Mouse (Mus musculus) hindbrain, postnatal 0 days (tissue): ENCODE measurements at regions not wholly inside any gene's neighbourhood (a gene's known extent, or its start where the extent isn't known, plus 50 kb on each side); places are given as distances from the start of the nearest gene placed in this dataset.

Experiments used
- ATAC-seq: fragments of 200-750 bp; cut with Nextera tagmentation; 2 replicates; pipeline ENCODE4 v1.8.0; 2017; ENCODE audit warnings: mild to moderate bottlenecking, moderate TSS enrichment, moderate library complexity
- DNase-seq: peaks from one replicate; pipeline ENCODE4 v3.0.0-alpha.2; 2015; ENCODE audit warnings: low spot score
- H3K27ac ChIP-seq: fragments of 300-500 bp; sonication (generic); 2 replicates; pipeline ENCODE4 v1.5.1; 2014; ENCODE audit warnings: mild to moderate bottlenecking
- H3K27me3 ChIP-seq: fragments of 300-500 bp; sonication (generic); 2 replicates; pipeline ENCODE4 v1.6.1; 2014; ENCODE audit warnings: low read length, mixed read lengths; ENCODE audit not compliant: insufficient read depth
- H3K36me3 ChIP-seq: fragments of 300-500 bp; sonication (generic); 2 replicates; pipeline ENCODE4 v1.6.1; 2014; ENCODE audit warnings: low read length, mixed read lengths; ENCODE audit not compliant: insufficient read depth
- H3K4me1 ChIP-seq: fragments of 300-500 bp; sonication (generic); 2 replicates; pipeline ENCODE4 v1.6.1; 2014; ENCODE audit warnings: antibody characterized with exemption, low read length, mixed read lengths; ENCODE audit not compliant: insufficient read depth
- H3K4me2 ChIP-seq: fragments of 300-500 bp; sonication (generic); 2 replicates; pipeline ENCODE4 v1.6.1; 2014; ENCODE audit warnings: low read depth, mild to moderate bottlenecking, low read length, moderate library complexity, mixed read lengths
- H3K4me3 ChIP-seq: fragments of 300-500 bp; sonication (generic); 2 replicates; pipeline ENCODE4 v1.5.1; 2014; ENCODE audit warnings: low read length
- H3K9ac ChIP-seq: fragments of 300-500 bp; sonication (generic); replicated peaks from 2 replicates; pipeline ENCODE4 v1.6.1; 2014; ENCODE audit warnings: mild to moderate bottlenecking, low read length, moderate library complexity, mixed read lengths
- H3K9me3 ChIP-seq: fragments of 300-500 bp; sonication (generic); 2 replicates; pipeline ENCODE4 v1.6.1; 2016; ENCODE audit warnings: low read length, mixed read lengths
- CTCF ChIP-seq: IDR thresholded peaks from 2 replicates; pipeline ENCODE4 v1.5.1; 2016; ENCODE audit warnings: antibody characterized with exemption, control low read depth, low read depth
- WGBS: fragments of 180-500 bp; shearing (Covaris S2); extraction: QIAGEN DNeasy Blood & Tissue Kit; methylation state at CpG from one replicate; pipeline ENCODE4 v1.1.7; 2014; 5-methylcytosine and 5-hydroxymethylcytosine counted together

DNA sequence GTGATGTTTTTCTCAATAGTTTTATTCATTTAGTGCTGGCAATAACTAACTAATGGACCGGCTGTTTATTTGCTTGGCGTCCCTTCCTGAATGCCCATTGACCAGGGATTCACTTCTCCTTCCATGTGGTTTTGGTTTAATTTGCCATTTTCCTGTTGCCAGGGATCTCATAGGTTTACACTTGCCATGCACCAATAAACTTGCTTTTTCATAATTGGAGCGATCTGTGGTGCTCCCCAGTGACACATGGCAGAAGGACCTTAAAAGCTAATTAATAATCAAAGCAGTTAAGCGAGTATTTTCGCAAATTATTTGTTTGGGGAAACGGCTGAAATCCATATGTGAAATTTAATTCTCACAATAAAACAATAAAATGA is 245.2 kb upstream of the Itga1 start:
- Histone ChIP-seq H3K4me3 (peak overlapping the region; percentile 24), H3K9ac (no peak overlapping the region; the same call in 1 of the 2 replicates), H3K4me2 (peak overlapping the region; percentile 42), H3K9me3 (no peaks in the 10 kb centered on the region), H3K27ac (0 out of 2 replicates have a peak overlapping the region, but pooled peaks have one; percentile 26), H3K27me3 (no peaks in the 10 kb centered on the region), H3K4me1 (no peaks in the 10 kb centered on the region), H3K36me3 (no peaks in the 10 kb centered on the region)
- WGBS = 53% methylated on average over 6 of the region's 6 CpGs
- no peak for TF ChIP-seq CTCF
- DNase-seq (no peak), ATAC-seq (peak; percentile 15; the same call in 1 of the 2 replicates)

- 58% methylated on average over 20 of the region's 20 CpGs for WGBS
- H3K4me1 ChIP-seq = no peaks in the 10 kb centered on the region
- ATAC-seq (peak; percentile 47; the same call in 1 of the 2 replicates), DNase-seq (peak; percentile 45)
- H3K27ac ChIP-seq = 0 out of 2 replicates have a peak overlapping the region, but pooled peaks have one; percentile 26
- H3K9ac ChIP-seq = no peak overlapping the region; the same call in 1 of the 2 replicates
- H3K27me3 ChIP-seq = no peaks in the 10 kb centered on the region
- no peak for TF ChIP-seq CTCF
- no peaks in the 10 kb centered on the region for H3K36me3 ChIP-seq
- H3K9me3 ChIP-seq = no peaks in the 10 kb centered on the region
- H3K4me2 ChIP-seq = peak overlapping the region; percentile 42
- peak overlapping the region; percentile 24 for H3K4me3 ChIP-seq
These were observed 244.6 kb upstream of the Itga1 start for GRCm38 (mm10) chr13:115346115-115347021.

GRCm38 (mm10) chr13:115329000-115329960 is 227.5 kb upstream of the Itga1 start:
- no peak for TF ChIP-seq CTCF
- H3K4me3 ChIP-seq = no peak overlapping the region
- no peak overlapping the region for H3K27ac ChIP-seq
- no peaks in the 10 kb centered on the region for H3K27me3 ChIP-seq
- H3K36me3 ChIP-seq = no peaks in the 10 kb centered on the region
- 50% methylated on average over 9 of the region's 9 CpGs for WGBS
- H3K9me3 ChIP-seq = no peaks in the 10 kb centered on the region
- ATAC-seq (no peak), DNase-seq (peak; percentile 9)
- H3K4me1 ChIP-seq = no peaks in the 10 kb centered on the region
- H3K9ac ChIP-seq = no peak overlapping the region
- H3K4me2 ChIP-seq = no peak overlapping the region

DNA sequence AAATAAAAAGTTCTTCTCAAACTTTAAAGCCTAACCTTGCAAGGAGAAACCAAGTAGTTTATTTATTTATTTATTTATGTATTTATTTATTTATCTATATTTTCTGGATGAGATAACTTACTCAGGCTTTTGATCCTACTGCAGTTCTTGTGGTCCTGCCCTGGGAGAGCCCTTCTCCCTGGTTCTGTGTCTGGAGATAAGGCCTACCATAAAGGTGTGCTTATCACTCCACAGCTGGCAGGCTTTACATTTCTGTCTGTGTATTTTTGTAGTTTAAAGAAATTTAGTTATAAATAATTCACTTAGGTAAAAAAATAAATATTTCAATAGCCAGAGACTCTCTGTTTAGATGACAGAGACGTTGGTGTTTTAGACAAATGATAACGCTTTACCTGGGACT is 224.5 kb upstream of the Itga1 start:
- DNase-seq (no peak), ATAC-seq (no peak)
- Histone ChIP-seq H3K27me3 (no peaks in the 10 kb centered on the region), H3K9ac (no peak overlapping the region), H3K4me1 (no peaks in the 10 kb centered on the region), H3K4me2 (no peak overlapping the region), H3K27ac (no peak overlapping the region), H3K9me3 (no peaks in the 10 kb centered on the region), H3K4me3 (no peak overlapping the region), H3K36me3 (no peaks in the 10 kb centered on the region)
- TF ChIP-seq CTCF = no peak
- WGBS = 92% methylated on average over 2 of the region's 2 CpGs

- no peaks in the 10 kb centered on the region for H3K36me3 ChIP-seq
- no peak for ATAC-seq
- 89% methylated on average over 3 of the region's 3 CpGs for whole genome bisulfite sequencing
These were observed 214.9 kb upstream of the Itga1 start for GRCm38 (mm10) chr13:115316681-115317080.

GRCm38 (mm10) chr13:115308586-115308985 is 206.8 kb upstream of the Itga1 start:
- H3K9me3 ChIP-seq = no peaks in the 10 kb centered on the region
- H3K9ac ChIP-seq = no peak overlapping the region
- no peak for TF ChIP-seq CTCF
- no peaks in the 10 kb centered on the region for H3K27me3 ChIP-seq
- ATAC-seq = no peak
- DNase-seq = no peak
- H3K36me3 ChIP-seq = no peaks in the 10 kb centered on the region
- H3K4me1 ChIP-seq = no peaks in the 10 kb centered on the region
- H3K27ac ChIP-seq = no peak overlapping the region
- H3K4me3 ChIP-seq = no peak overlapping the region
- no peak overlapping the region for H3K4me2 ChIP-seq
- WGBS = 78% methylated on average over 3 of the region's 3 CpGs

More at GRCm38 (mm10) chr13:115316681-115317080, 214.9 kb upstream of the Itga1 start:
- Histone ChIP-seq H3K4me2 (no peak overlapping the region), H3K9me3 (no peaks in the 10 kb centered on the region), H3K27me3 (no peaks in the 10 kb centered on the region), H3K27ac (no peak overlapping the region), H3K9ac (no peak overlapping the region), H3K4me1 (no peaks in the 10 kb centered on the region), H3K4me3 (no peak overlapping the region)
- TF ChIP-seq CTCF = no peak
- no peak for DNase-seq
